Mouse (Mus musculus) Patski (cell line): ENCODE measurements at regions not wholly inside any gene's neighbourhood (a gene's known extent, or its start where the extent isn't known, plus 50 kb on each side); places are given as distances from the start of the nearest gene placed in this dataset.
A peak's percentile ranks its signal among the peaks of the same experiment; 100 is the strongest.

ENCODE experiments used
- ATAC-seq: fragments of 100-300 bp; one replicate; pipeline ENCODE4 v1.8.0; 2021
- CTCF ChIA-PET: fragments of 350-600 bp; sonication (Branson Sonifier 250); formaldehyde crosslinking; loops from one replicate; lab custom pipeline; 2022; ENCODE audit warnings: inconsistent platforms; lab: Charles Lee
- POLR2A ChIA-PET: fragments of 350-600 bp; sonication (Branson Sonifier 250); formaldehyde crosslinking; loops from one replicate; lab custom pipeline; 2022; ENCODE audit warnings: antibody characterized with exemption, inconsistent platforms; lab: Charles Lee
- DNase-seq: peaks from one replicate; pipeline ENCODE4 v3.0.0-alpha.2; 2011; ENCODE audit warnings: low read depth, low spot score
- H3K27me3 ChIP-seq: fragments of 371-371 bp; one replicate; pipeline ENCODE4 v1.5.1; 2021
- CTCF ChIP-seq: fragments of 100-300 bp; IDR thresholded peaks from one replicate; pipeline ENCODE4 v1.5.1; 2021
- in situ Hi-C: fragments of 300-500 bp; cut with MboI; formaldehyde crosslinking; loops from 3 replicates; pipeline ENCODE4 v1.11.1; 2018; ENCODE audit warnings: low pct_unique_long_range_greater_than_20kb, mixed read lengths

GRCm38 (mm10) chr12:93152618-93153245, 1303.8 kb upstream of the Sel1l start:
- ChIA-PET POLR2A (no interaction called here), CTCF (no interaction called here)
- in situ Hi-C loops, result no loop called here
- H3K27me3 ChIP-seq, result no peaks in the 10 kb centered on the region
- ATAC-seq, result no peak
- no peak for DNase-seq
- TF ChIP-seq CTCF, result peak; percentile 48

- no peak for ATAC-seq
- no peak for DNase-seq
- in situ Hi-C loops, result no loop called here
- POLR2A ChIA-PET, result no interaction called here
- CTCF ChIA-PET, result no interaction called here
- TF ChIP-seq CTCF, result no peak
- H3K27me3 ChIP-seq, result no peaks in the 10 kb centered on the region
Observed at GRCm38 (mm10) chr12:93151530-93151929, 1302.6 kb upstream of the Sel1l start.

- no peak for TF ChIP-seq CTCF
- in situ Hi-C loops, result no loop called here
- ChIA-PET CTCF (no interaction called here), POLR2A (no interaction called here)
- H3K27me3 ChIP-seq, result no peaks in the 10 kb centered on the region
- DNase-seq (no peak), ATAC-seq (no peak)
Observed at GRCm38 (mm10) chr12:93142265-93142664, 1293.3 kb upstream of the Sel1l start.

GRCm38 (mm10) chr12:93136395-93136794, 1287.4 kb upstream of the Sel1l start:
- TF ChIP-seq CTCF, result no peak
- in situ Hi-C loops, result no loop called here
- DNase-seq (no peak), ATAC-seq (no peak)
- POLR2A ChIA-PET, result no interaction called here
- no peaks in the 10 kb centered on the region for H3K27me3 ChIP-seq
- CTCF ChIA-PET, result no interaction called here

GRCm38 (mm10) chr12:93122216-93122615, 1273.3 kb upstream of the Sel1l start:
- POLR2A ChIA-PET, result no interaction called here

GRCm38 (mm10) chr12:93088031-93088790, 1239.3 kb upstream of the Sel1l start:
- no peak for ATAC-seq
- TF ChIP-seq CTCF, result no peak
- no peaks in the 10 kb centered on the region for H3K27me3 ChIP-seq
- in situ Hi-C loops, result no loop called here
- no peak for DNase-seq
- ChIA-PET CTCF (no interaction called here), POLR2A (no interaction called here)

More at GRCm38 (mm10) chr12:93122216-93122615, 1273.3 kb upstream of the Sel1l start:
- CTCF ChIA-PET, result no interaction called here
- TF ChIP-seq CTCF, result no peak
- no peak for ATAC-seq
- in situ Hi-C loops, result no loop called here
- DNase-seq, result no peak
- no peaks in the 10 kb centered on the region for H3K27me3 ChIP-seq

GRCm38 (mm10) chr12:93063864-93064263, 1214.9 kb upstream of the Sel1l start:
- in situ Hi-C loops, result no loop called here
- ATAC-seq, result no peak

GRCm38 (mm10) chr12:93019633-93020032, 1170.7 kb upstream of the Sel1l start:
- no peak for TF ChIP-seq CTCF
- ATAC-seq (no peak), DNase-seq (no peak)
- H3K27me3 ChIP-seq, result no peaks in the 10 kb centered on the region
- in situ Hi-C loops, result no loop called here
- ChIA-PET CTCF (no interaction called here), POLR2A (no interaction called here)

More at GRCm38 (mm10) chr12:93063864-93064263, 1214.9 kb upstream of the Sel1l start:
- no peak for TF ChIP-seq CTCF
- DNase-seq, result no peak
- CTCF ChIA-PET, result no interaction called here
- H3K27me3 ChIP-seq, result no peaks in the 10 kb centered on the region
- POLR2A ChIA-PET, result no interaction called here

GRCm38 (mm10) chr12:93011583-93011982, 1162.6 kb upstream of the Sel1l start:
- DNase-seq (no peak), ATAC-seq (no peak)
- in situ Hi-C loops, result no loop called here
- TF ChIP-seq CTCF, result no peak
- ChIA-PET POLR2A (no interaction called here), CTCF (no interaction called here)
- no peaks in the 10 kb centered on the region for H3K27me3 ChIP-seq

GRCm38 (mm10) chr12:93006844-93007365, 1157.9 kb upstream of the Sel1l start:
- no peak for TF ChIP-seq CTCF
- no peak for DNase-seq
- CTCF ChIA-PET, result no interaction called here
- ATAC-seq, result no peak
- in situ Hi-C loops, result no loop called here
- POLR2A ChIA-PET, result no interaction called here
- no peaks in the 10 kb centered on the region for H3K27me3 ChIP-seq

- no peak for ATAC-seq
- no peak for DNase-seq
- POLR2A ChIA-PET, result no interaction called here
- TF ChIP-seq CTCF, result no peak
- H3K27me3 ChIP-seq, result no peaks in the 10 kb centered on the region
- CTCF ChIA-PET, result no interaction called here
- in situ Hi-C loops, result no loop called here
Observed at GRCm38 (mm10) chr12:93003125-93003524, 1154.2 kb upstream of the Sel1l start.
